Mouse (Mus musculus): ENCODE data around the gene Vmn2r72. TPM values are rescaled to one million over a fixed set of nuclear protein-coding genes. Genes with fewer than 3 reads are reported as not detected.

Gene Vmn2r72
- total RNA-seq (2014; rRNA removed): not detected in 2 replicates
- polyA plus RNA-seq (2015; fragmentation: Nextera tagmentation; extraction: Ambion mirVana): not detected in 2 replicates

DNA sequence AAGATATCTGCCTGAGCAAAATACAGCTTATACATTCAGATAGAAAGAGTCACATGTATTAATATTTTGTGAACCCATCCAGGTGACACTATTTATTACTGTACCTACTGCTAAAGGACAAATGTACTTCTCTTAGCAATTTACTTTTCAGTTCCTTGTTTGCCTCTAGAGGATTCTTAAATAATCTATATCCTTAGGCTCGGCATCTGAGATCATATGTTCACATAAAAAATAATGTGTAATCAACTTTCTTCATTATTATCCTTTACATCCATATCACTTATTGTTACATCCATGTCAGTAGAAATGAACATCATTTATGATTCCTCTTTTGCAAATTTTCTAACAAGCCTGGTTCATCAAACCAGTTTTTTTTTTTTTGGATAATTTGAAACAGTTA is at the start of gene Vmn2r72:
Gene Vmn2r72 (minus strand): TSS at position 101 of the 400 bp plus-strand sequence.
- H3K4me2 ChIP-seq (ENCODE audit: low read depth): no peak within 1 kb of the TSS
- WGBS: 80% methylated on average over 1 of the region's 1 CpGs
- DNase-seq (no peak), ATAC-seq (no peak)
- no peak within 1 kb of the TSS for H3K9ac ChIP-seq
- H3K36me3 ChIP-seq (ENCODE audit: insufficient read depth): no peaks in the 10 kb centered on the region
- no peaks in the 10 kb centered on the region for H3K9me3 ChIP-seq (ENCODE audit: low read length)
- no peaks in the 10 kb centered on the region for H3K4me1 ChIP-seq (ENCODE audit: insufficient read depth)
- no peak within 1 kb of the TSS for H3K4me3 ChIP-seq (ENCODE audit: low read depth, low read length)
- H3K27me3 ChIP-seq (ENCODE audit: insufficient read depth, low read length): no peaks in the 10 kb centered on the region
- TF ChIP-seq CTCF (IDR thresholded peaks at IDR 0.05; ENCODE audit: low read depth): no peak
- H3K27ac ChIP-seq (ENCODE audit: low read depth, low read length): no peak within 1 kb of the TSS

Other genes starting within 250 kb of the Vmn2r72 start
- gene Vmn2r71, start 192.0 kb downstream of the Vmn2r72 start, total RNA-seq (2014; rRNA removed): not detected in 2 replicates
- gene Vmn2r71, start 192.0 kb downstream of the Vmn2r72 start, polyA plus RNA-seq (2015; fragmentation: Nextera tagmentation; extraction: Ambion mirVana): not detected in 2 replicates
- not detected in 2 replicates for gene Vmn2r70, start 185.9 kb downstream of the Vmn2r72 start, total RNA-seq (2014; rRNA removed)
- gene Vmn2r70, start 185.9 kb downstream of the Vmn2r72 start, polyA plus RNA-seq (2015; fragmentation: Nextera tagmentation; extraction: Ambion mirVana): not detected in 2 replicates
- not detected in 2 replicates for gene Vmn2r73, start 121.2 kb upstream of the Vmn2r72 start, total RNA-seq (2014; rRNA removed)
- not detected in 2 replicates for gene Vmn2r73, start 121.2 kb upstream of the Vmn2r72 start, polyA plus RNA-seq (2015; fragmentation: Nextera tagmentation; extraction: Ambion mirVana)
- gene Vmn2r74, start 206.5 kb upstream of the Vmn2r72 start, total RNA-seq (2014; rRNA removed): not detected in 2 replicates
- gene Vmn2r74, start 206.5 kb upstream of the Vmn2r72 start, polyA plus RNA-seq (2015; fragmentation: Nextera tagmentation; extraction: Ambion mirVana): not detected in 2 replicates